Mouse (Mus musculus) C3H10T1/2 (cell line): ENCODE data around the gene Myocd. TPM values are rescaled to one million over a fixed set of nuclear protein-coding genes. Genes with fewer than 3 reads are reported as not detected.

Experiments
- polyA plus RNA-seq, 2 experiments: library from polyadenylated mRNA; unstranded; fragments of >200 nt; fragmentation: generic; extraction: Trizol; gene quantifications; one replicate each; pipeline ENCODE4 v1.2.1; 2012; ENCODE audit warnings: missing spikeins in 2 of 2

Gene Myocd
- polyA plus RNA-seq, result under 1 TPM in 1 of 2 experiments, not detected in 1; 0.04 TPM

DNA sequence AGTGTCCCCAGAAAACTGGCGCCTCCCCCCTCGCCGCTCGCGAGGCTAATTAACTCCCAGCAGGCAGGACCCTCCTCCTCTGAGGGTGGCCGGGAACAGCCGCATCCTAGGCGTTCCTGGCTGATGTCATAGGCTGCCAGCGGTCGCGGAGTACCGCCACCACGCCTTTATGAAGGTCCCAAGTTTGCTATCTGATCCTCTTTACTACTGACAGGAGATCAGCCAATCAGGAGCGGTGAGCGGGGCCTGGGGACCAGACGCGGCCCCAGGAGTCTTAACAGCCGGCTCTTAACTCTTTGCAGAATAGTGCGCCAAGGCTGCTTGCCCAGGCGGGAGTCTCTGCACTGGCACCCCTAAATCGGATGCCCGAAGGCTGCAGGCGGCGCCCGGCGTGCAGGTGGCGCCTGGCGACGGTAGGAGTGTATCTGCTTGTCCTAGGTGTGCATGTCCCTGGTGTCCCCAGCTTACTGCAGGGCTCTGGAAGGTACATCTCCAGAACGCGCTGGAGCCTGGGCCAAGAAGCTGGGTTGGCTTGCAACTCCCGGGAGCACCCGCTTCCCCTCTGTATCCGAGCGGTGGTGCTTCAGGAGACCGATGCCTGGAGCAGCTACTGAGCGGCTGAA, at the start of gene Myocd:
Myocd (minus strand) TSS at position 139 of the 623 bp plus-strand sequence.

DNA sequence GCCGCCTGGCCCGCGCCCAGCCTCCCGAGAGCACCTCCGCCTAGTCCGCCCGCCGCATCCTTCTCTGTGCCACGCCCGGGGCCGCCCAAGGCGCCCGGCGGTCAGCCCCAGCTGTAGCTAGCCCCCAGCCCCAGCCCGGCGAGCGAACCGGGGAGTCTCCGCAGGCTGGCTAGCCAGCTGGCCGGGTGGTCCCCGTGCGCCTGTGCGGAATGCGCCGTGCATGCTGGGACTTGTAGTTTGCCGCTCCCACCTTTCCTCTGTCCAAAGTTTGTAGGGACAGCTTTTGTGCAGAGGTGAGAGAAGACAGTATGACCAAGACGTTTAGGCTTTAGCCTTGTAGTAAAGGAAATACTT, 107.0 kb downstream of the Myocd start, which contains the start of gene Arhgap44:
Arhgap44 (minus strand) TSS at position 195 of the 354 bp plus-strand sequence.

DNA sequence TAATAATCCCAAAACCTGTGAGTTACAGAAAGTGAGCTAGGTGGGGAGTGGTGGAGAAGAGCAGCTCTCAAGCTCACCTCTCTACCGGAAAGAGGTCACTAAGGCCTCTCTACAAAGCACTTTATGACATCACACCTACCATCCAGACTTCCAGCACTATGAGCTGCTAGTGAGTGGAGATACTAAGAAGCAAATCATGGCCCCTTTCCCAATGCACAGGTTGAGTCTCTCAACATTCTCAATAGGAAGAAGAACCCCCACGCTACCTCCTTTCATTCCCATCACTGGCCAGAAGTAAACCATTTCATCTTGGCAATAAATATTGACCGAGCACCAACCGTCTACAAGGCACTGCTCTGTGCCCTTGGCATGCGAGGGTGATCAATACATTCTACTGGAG, 110.0 kb downstream of the Myocd start, which contains the start of gene 1700086D15Rik:
1700086D15Rik (minus strand) TSS at position 101 of the 400 bp plus-strand sequence.

Other genes with a start within 250 kb of the Myocd start
- gene 1700086D15Rik, start 110.1 kb downstream of the Myocd start, polyA plus RNA-seq, result not detected
- gene Arhgap44, start 107.0 kb downstream of the Myocd start, polyA plus RNA-seq, result 1 to 10 TPM in 1 of 2 experiments, under 1 TPM in 1; 0.23 to 1.2 TPM